Mouse (Mus musculus) thymus, adult 2 months (tissue): ENCODE measurements around the gene Gm49486. TPM values are rescaled to one million over a fixed set of nuclear protein-coding genes. Genes with fewer than 3 reads are reported as not detected.

Source experiments
- DNase-seq: peaks from one replicate; pipeline ENCODE4 v3.0.0; 2021
- H3K27ac ChIP-seq: fragments of 200-500 bp; 2 replicates; pipeline ENCODE4 v1.5.1; 2012; ENCODE audit warnings: low read length, control low read depth; ENCODE audit not compliant: control insufficient read depth, insufficient read depth
- H3K27me3 ChIP-seq: fragments of 200-500 bp; 2 replicates; pipeline ENCODE4 v1.6.1; 2012; ENCODE audit warnings: mild to moderate bottlenecking, low read length, moderate library complexity, mixed read lengths; ENCODE audit not compliant: control insufficient read depth, insufficient read depth
- H3K36me3 ChIP-seq: fragments of 200-500 bp; 2 replicates; pipeline ENCODE4 v1.6.1; 2012; ENCODE audit warnings: mild to moderate bottlenecking, low read length, moderate library complexity; ENCODE audit not compliant: control insufficient read depth, insufficient read depth
- H3K4me1 ChIP-seq: fragments of 200-500 bp; replicated peaks from 2 replicates; pipeline ENCODE4 v1.6.1; 2012; ENCODE audit warnings: low read length; ENCODE audit not compliant: control insufficient read depth, insufficient read depth
- H3K4me3 ChIP-seq: fragments of 200-500 bp; 2 replicates; pipeline ENCODE4 v1.5.1; 2012; ENCODE audit warnings: mild to moderate bottlenecking, low read length, control low read depth, moderate library complexity; ENCODE audit not compliant: control insufficient read depth, insufficient read depth
- CTCF ChIP-seq: fragments of 200-500 bp; IDR thresholded peaks from 2 replicates; pipeline ENCODE4 v1.5.1; 2012; ENCODE audit warnings: mild to moderate bottlenecking, control low read depth, low read length, moderate library complexity, borderline replicate concordance; ENCODE audit not compliant: control insufficient read depth, poor library complexity, insufficient read depth; ENCODE audit errors: extremely low read depth
- POLR2A ChIP-seq: fragments of 200-500 bp; IDR thresholded peaks from 2 replicates; pipeline ENCODE4 v1.6.1; 2012; ENCODE audit warnings: mild to moderate bottlenecking, low read length, control low read depth, moderate library complexity; ENCODE audit not compliant: control insufficient read depth, poor library complexity, insufficient read depth; ENCODE audit errors: extremely low read depth
- WGBS: fragments of 180-500 bp; shearing (Covaris S2); methylation state at CpG from one replicate; pipeline ENCODE4 v1.1.7; 2018; 5-methylcytosine and 5-hydroxymethylcytosine counted together
- polyA plus RNA-seq: library from polyadenylated mRNA; depleted of rRNA; stranded (reverse); fragments of >200 nt; gene quantifications from 2 replicates; pipeline ENCODE4 v1.2.3, GENCODE M21; 2012

Gene Gm49486
- polyA plus RNA-seq, 1 experiment = 0.24 TPM

DNA sequence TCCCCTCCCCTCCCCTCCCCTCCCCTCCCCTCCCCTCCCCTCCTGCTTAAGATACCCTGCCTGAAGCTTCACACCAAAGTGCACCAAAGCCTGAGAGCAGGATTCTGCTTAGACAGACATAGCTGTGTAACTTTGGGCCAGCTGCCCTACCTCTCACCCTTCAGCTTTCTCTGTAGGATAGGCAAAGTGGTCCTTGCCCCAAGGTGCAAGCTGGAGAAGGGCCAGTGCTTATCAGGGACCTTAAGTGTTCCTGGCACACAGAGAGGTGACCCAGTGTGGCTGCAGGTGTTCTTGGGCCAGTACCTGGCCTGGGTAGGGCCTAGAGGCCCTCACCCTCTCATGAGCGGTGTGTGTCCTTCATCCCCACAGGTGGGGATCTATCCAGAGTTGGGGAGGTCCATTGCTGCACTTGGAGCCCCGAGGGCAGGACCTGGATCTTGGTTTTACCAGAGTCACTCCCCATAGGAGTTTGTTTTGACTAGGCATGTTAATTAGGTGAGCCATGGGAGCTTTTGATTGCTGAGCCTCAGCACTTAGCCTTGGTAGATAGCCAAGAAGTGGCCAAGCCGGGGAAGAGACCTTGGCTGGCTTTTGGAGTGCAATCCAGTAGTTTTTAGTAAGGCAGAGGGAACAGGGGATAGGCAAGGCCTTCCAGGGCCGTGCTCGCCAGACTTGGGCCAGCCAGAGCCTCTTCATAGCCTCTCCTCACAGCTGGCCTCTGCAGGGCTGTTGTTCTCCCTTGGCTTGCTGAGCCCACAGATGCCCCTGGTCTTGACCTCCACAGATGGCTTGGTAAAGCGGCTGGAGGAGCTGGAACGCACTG is 15.1 kb downstream of the Gm49486 start:
- no peaks in the 10 kb centered on the region for H3K36me3 ChIP-seq
- H3K27ac ChIP-seq = no peak overlapping the region
- no peak for TF ChIP-seq POLR2A
- no peak for TF ChIP-seq CTCF

DNA sequence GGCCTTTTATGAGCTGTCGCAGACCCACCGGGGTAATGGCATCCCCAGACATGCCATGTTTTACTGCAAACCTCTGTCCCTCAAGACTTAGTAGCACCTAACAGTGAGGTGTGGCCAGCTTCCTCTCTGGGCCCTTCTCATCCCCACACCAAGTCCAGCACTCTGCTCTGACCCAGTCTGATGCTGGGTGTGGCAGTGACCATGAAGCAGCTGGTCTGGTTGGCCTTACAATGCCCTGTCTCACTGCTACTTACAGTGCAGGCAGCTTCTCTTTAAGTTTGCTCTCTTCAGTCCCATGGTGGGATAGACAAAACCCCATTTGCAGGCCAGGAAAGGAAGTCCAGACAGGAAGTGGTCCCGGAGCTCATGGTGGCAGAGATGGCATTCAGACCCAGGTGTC is 16.1 kb downstream of the Gm49486 start:
- Histone ChIP-seq H3K4me1 (peaks cover 8% of the 10 kb centered on the region), H3K4me3 (no peak overlapping the region), H3K27ac (no peak overlapping the region), H3K36me3 (no peaks in the 10 kb centered on the region), H3K27me3 (no peaks in the 10 kb centered on the region)
- no peak for DNase-seq
- WGBS = 67% methylated on average over 3 of the region's 3 CpGs
- TF ChIP-seq CTCF (no peak), POLR2A (no peak)

More for the DNA sequence above, 15.1 kb downstream of the Gm49486 start:
- H3K4me1 ChIP-seq = peaks cover 8% of the 10 kb centered on the region
- DNase-seq = no peak
- 98% methylated on average over 7 of the region's 7 CpGs for WGBS
- no peak overlapping the region for H3K4me3 ChIP-seq
- H3K27me3 ChIP-seq = no peaks in the 10 kb centered on the region

DNA sequence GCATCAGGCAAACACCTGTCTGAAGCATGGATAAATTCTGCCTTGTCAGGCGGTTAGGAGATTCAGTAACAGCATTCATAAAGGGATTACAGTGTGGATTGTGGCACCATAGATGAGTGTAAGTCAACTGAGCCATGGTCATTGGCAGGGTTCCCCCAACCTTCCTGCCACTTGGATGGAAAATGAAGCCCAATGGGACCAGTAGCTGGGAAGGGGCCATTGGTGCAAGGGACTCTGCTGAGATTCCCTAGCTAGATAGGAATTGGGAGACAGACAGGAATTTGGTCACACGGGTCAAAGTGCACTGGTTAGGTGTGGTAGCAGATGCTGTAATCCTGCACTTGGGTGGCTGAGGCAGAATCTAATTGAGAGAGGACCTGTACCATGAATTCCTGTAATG is 21.0 kb downstream of the Gm49486 start:
- 95% methylated on average over 2 of the region's 2 CpGs for WGBS
- no peaks in the 10 kb centered on the region for H3K36me3 ChIP-seq
- DNase-seq = no peak
- H3K4me1 ChIP-seq = peaks cover 6% of the 10 kb centered on the region
- H3K27ac ChIP-seq = no peak overlapping the region
- H3K4me3 ChIP-seq = no peak overlapping the region
- peaks cover 18% of the 10 kb centered on the region for H3K27me3 ChIP-seq
- TF ChIP-seq POLR2A (no peak), CTCF (no peak)

DNA sequence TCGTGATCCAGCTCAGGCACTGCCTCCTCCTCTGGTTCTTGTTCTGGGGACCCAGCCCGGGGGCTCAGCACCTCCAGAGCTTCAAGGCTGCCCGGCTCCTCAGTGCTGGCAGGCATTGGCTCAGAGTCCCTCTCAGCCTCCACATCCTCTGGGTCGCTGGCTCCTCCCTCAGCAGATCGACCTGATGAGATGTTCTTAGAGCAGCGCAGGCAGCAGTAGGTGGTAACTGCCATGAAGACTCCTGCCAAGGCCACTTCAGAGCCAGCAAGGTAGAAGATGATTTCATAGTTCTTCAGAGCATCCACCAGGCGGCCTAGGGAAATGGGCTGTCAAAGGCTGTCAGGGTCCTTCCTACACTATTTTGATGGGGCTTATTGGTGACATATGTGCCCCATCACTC is 22.0 kb downstream of the Gm49486 start:
- Histone ChIP-seq H3K27me3 (peaks cover 18% of the 10 kb centered on the region), H3K4me3 (no peak overlapping the region), H3K36me3 (no peaks in the 10 kb centered on the region), H3K27ac (no peak overlapping the region), H3K4me1 (no peaks in the 10 kb centered on the region)
- no peak for DNase-seq
- TF ChIP-seq CTCF (no peak), POLR2A (no peak)
- WGBS = 67% methylated on average over 7 of the region's 7 CpGs

DNA sequence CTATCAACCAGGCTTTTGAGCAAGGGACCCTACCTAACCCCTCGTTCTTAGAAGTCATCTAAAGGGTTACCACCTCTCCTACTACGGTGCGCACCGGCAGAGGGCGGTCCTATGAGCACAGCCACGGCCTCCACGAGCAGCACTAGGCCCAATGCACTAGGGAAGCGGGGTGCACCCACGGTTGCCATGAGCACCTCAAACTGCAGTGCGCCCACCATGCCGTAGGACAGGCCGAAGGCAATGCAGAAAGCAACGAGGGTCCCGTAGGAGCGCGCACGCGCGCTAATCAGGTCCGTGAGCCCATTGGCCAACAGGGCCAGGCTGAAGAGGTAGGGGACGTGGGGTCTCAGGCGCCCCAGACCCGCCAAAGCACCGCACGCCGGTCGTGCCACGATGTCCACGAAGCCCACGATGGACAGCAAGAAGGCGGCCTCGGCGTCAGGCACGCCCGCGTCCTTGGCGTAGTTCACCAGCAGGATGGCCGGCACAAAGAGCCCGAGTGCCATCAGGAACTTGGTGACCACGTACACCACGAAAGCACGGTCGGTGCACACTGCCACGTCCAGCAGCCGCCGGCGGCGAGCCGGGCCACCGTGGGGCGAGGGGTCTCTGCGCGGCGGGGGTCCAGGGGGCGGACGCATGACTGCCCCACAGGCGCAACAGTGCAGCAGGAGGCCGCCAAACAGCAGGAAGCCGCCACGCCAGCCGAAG is 22.7 kb downstream of the Gm49486 start:
- Histone ChIP-seq H3K27me3 (peaks cover 18% of the 10 kb centered on the region), H3K36me3 (no peaks in the 10 kb centered on the region), H3K4me1 (no peaks in the 10 kb centered on the region), H3K27ac (no peak overlapping the region), H3K4me3 (no peak overlapping the region)
- WGBS = 6% methylated on average over 61 of the region's 61 CpGs
- TF ChIP-seq CTCF (no peak), POLR2A (no peak)
- no peak for DNase-seq

DNA sequence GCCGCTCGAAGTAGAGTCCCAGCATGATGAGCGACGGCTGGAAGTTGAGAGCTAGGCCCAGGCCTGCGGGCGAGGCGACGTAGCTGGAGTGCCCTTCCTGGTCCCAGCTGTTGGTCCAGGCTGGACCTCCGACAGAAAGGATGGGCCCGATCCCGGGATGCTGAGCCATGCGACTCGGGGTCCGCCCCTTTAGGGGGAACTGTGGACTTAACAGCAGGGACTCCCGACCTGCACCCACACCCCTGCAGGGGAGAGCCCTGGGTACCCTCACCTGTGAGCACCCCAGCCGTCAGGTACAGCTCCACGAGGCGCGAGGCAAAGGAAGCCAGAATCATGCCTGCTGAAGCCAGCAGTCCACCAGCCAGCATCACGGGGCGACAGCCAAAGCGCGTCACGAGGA is 23.4 kb downstream of the Gm49486 start:
- Histone ChIP-seq H3K27ac (no peak overlapping the region), H3K36me3 (no peaks in the 10 kb centered on the region), H3K4me3 (no peak overlapping the region), H3K4me1 (no peaks in the 10 kb centered on the region), H3K27me3 (peaks cover 18% of the 10 kb centered on the region)
- no peak for TF ChIP-seq CTCF
- no peak for TF ChIP-seq POLR2A
- DNase-seq = no peak
- WGBS = 47% methylated on average over 24 of the region's 24 CpGs
